Mouse (Mus musculus) limb, embryonic 10.5 days (tissue): ENCODE results near the gene Gan. TPM values are rescaled to one million over a fixed set of nuclear protein-coding genes. Genes with fewer than 3 reads are reported as not detected.

Experiments used
- DNase-seq: peaks from one replicate; pipeline ENCODE4 v3.0.0-alpha.2; 2017; ENCODE audit warnings: low spot score
- H3K27ac ChIP-seq: fragments of 300-500 bp; sonication (generic); 2 replicates; pipeline ENCODE4 v1.5.1; 2016; ENCODE audit warnings: mild to moderate bottlenecking
- H3K27me3 ChIP-seq: fragments of 300-500 bp; sonication (generic); 2 replicates; pipeline ENCODE4 v1.6.1; 2016; ENCODE audit warnings: low read depth, mild to moderate bottlenecking; ENCODE audit not compliant: poor library complexity, severe bottlenecking
- H3K36me3 ChIP-seq: fragments of 300-500 bp; sonication (generic); 2 replicates; pipeline ENCODE4 v1.6.1; 2016; ENCODE audit warnings: mild to moderate bottlenecking, moderate library complexity
- H3K4me1 ChIP-seq: fragments of 300-500 bp; sonication (generic); 2 replicates; pipeline ENCODE4 v1.6.1; 2016
- H3K4me3 ChIP-seq: fragments of 300-500 bp; sonication (generic); 2 replicates; pipeline ENCODE4 v1.5.1; 2016; ENCODE audit warnings: mild to moderate bottlenecking, moderate library complexity
- H3K9me3 ChIP-seq: fragments of 300-500 bp; sonication (generic); replicated peaks from 2 replicates; pipeline ENCODE4 v1.6.1; 2016; ENCODE audit warnings: mild to moderate bottlenecking
- WGBS: fragments of 180-500 bp; shearing (Covaris S2); methylation state at CpG from one replicate; pipeline ENCODE4 v1.1.7; 2016; 5-methylcytosine and 5-hydroxymethylcytosine counted together
- polyA plus RNA-seq: library from polyadenylated mRNA; unstranded; fragments of >200 nt; fragmentation: Nextera tagmentation; extraction: Ambion mirVana; gene quantifications from 2 replicates; pipeline ENCODE4 v1.2.1, GENCODE M21; 2016

The Gan gene
- polyA plus RNA-seq, 1 experiment from 2014 or later = 2.7 TPM

DNA sequence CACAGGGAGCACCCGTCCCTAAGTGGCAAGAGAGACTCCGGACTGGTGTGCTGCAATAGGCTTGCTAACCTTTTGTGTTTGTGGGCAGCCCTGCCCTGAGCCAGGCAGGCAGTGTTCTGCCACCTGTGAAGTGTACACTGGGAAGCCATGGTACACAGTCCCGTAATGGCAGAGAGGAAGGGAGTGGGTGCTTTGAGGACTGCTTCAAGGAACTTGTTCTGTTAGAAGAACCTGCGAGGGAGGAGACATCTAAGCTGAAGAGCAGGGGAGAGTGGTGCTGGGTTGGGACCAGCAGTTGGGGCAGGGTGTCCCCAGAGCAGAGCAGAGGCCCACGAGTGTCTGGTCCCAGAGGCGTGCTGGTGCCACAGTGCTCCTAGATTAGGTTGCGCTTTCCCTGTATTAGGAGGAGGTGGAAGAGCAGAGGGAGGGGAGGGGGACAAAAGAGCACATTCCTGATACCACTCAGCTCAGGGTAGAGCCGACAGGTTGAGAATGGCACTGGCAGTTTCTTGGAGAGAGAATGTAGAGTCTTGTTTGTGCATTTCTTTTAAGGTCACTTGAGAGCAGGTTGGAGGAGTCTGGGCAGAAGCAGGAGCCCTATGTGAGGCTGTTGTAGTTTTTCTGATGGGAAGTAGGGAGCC lies 9.4 kb downstream of the Gan start:
- H3K36me3 ChIP-seq = no peaks in the 10 kb centered on the region
- whole genome bisulfite sequencing = 86% methylated on average over 8 of the region's 8 CpGs
- DNase-seq = no peak
- H3K4me3 ChIP-seq = no peak overlapping the region
- H3K27ac ChIP-seq = no peak overlapping the region
- H3K27me3 ChIP-seq = no peaks in the 10 kb centered on the region
- H3K9me3 ChIP-seq = no peaks in the 10 kb centered on the region
- no peaks in the 10 kb centered on the region for H3K4me1 ChIP-seq

DNA sequence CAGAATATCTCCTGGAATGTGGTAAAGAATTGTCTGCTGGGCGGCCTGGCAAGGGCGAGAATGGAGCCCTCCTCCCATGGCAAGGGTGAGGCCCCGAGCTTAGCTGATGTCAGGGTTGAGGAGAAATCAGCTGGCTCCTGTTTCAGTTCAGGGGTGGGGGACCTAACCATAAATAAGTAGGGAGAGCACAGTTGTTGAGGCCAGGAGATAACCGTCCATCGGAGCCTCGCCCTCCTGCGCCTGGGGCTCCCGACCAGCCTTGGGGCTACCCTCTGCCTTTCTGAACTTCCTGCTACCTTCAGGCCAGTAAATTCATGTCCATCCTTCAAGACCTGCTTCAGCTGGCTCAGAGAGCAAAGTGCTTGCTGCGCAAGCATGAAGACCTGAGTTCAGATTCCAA lies 10.4 kb downstream of the Gan start:
- no peak overlapping the region for H3K27ac ChIP-seq
- H3K4me3 ChIP-seq = no peak overlapping the region
- no peaks in the 10 kb centered on the region for H3K4me1 ChIP-seq
- no peak for DNase-seq
- no peaks in the 10 kb centered on the region for H3K27me3 ChIP-seq
- no peaks in the 10 kb centered on the region for H3K36me3 ChIP-seq
- 89% methylated on average over 9 of the region's 9 CpGs for WGBS
- no peaks in the 10 kb centered on the region for H3K9me3 ChIP-seq

DNA sequence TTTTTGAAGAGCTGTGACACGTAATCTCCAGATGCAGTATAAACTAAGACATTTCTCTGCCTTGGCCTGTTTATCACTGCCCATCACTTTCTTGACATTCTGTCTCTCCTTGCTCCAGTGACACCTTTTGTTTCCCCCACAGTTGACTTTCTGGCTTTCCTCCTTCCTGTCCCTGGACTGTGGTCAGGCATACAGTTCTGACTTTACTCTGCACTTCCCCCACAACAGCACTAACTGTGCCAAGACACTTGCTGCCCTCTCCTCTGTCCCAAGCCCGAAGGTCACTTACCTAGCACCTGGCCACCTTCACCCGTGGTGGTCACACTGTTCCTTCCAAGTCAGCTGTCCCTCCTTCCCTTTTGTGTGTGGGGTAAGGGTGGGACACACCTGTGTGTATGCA lies 13.9 kb downstream of the Gan start:
- no peaks in the 10 kb centered on the region for H3K9me3 ChIP-seq
- H3K4me1 ChIP-seq = no peaks in the 10 kb centered on the region
- H3K4me3 ChIP-seq = no peak overlapping the region
- H3K36me3 ChIP-seq = peaks cover 11% of the 10 kb centered on the region
- H3K27me3 ChIP-seq = no peaks in the 10 kb centered on the region
- H3K27ac ChIP-seq = no peak overlapping the region
- 90% methylated on average over 3 of the region's 3 CpGs for WGBS
- no peak for DNase-seq

DNA sequence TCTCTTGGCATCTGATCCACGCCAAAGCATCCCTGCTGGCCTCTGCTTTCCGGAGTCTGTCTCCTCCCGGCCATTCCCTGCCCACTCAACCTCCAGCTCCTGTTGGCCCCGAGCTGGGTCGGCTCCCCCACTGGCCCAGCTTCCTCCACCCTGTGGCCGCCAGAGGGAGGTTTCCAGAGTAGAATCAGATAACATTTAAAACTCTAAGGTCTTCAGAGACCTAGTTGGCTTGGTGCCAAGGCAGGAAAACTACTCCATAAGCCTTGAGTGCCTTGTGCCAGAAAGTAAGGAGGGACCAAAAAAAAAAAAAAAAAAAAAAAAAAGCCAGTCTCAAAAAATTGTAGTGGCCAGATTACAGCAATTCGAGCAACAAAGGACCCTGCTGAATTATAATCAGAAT lies 15.0 kb downstream of the Gan start:
- H3K27me3 ChIP-seq = no peaks in the 10 kb centered on the region
- no peak overlapping the region for H3K27ac ChIP-seq
- H3K36me3 ChIP-seq = peaks cover 11% of the 10 kb centered on the region
- DNase-seq = no peak
- WGBS = 77% methylated on average over 7 of the region's 7 CpGs
- H3K4me3 ChIP-seq = no peak overlapping the region
- H3K9me3 ChIP-seq = no peaks in the 10 kb centered on the region
- H3K4me1 ChIP-seq = no peaks in the 10 kb centered on the region

DNA sequence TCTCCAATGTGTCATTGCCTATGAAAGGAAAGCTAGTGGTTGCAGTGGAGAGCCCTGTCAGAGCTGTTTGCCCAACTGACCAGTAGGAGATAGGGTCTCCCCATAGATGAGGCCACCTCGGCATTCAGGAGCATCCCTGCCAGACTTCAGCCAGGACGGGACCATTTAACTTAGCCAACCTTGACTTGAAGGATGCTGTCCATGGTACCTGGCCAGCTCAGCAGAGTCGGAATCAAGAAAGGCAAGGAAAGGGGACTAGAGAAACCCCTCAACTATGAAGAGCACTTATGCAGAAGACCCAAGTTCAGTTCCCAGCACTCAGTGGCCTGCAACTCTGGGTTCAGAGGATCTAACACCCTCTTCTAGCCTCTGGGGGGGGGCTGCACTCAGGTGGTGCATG lies 15.8 kb downstream of the Gan start:
- Histone ChIP-seq H3K4me1 (no peaks in the 10 kb centered on the region), H3K4me3 (no peak overlapping the region), H3K27ac (no peak overlapping the region), H3K36me3 (peaks cover 11% of the 10 kb centered on the region), H3K27me3 (no peaks in the 10 kb centered on the region), H3K9me3 (no peaks in the 10 kb centered on the region)
- WGBS = 84% methylated on average over 3 of the region's 3 CpGs
- no peak for DNase-seq

GRCm38 (mm10) chr8:117174536-117174935 lies 16.6 kb downstream of the Gan start:
- 97% methylated on average over 5 of the region's 5 CpGs for WGBS
- H3K36me3 ChIP-seq = peaks cover 11% of the 10 kb centered on the region
- H3K4me3 ChIP-seq = no peak overlapping the region
- no peaks in the 10 kb centered on the region for H3K27me3 ChIP-seq
- no peak overlapping the region for H3K27ac ChIP-seq
- no peaks in the 10 kb centered on the region for H3K4me1 ChIP-seq
- no peaks in the 10 kb centered on the region for H3K9me3 ChIP-seq
- no peak for DNase-seq

DNA sequence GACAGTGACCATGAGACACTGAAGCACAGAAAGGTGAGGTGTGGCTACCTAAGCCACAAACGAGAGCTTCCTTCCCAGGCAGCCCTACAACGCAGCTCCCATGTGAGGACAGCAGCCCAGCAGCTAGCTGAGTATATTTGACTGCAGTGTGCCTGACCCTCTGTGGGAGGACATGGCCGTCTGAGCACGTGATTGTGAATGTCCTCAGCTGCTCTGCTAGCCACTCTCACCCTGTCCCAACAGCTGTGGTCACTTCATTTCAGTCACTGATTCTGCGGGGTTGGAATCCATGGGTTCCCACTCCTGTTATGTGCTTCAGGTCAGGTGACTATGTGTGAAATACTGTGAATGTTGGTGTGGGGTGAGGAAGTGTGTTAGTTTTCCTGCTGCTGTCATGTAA lies 18.4 kb downstream of the Gan start:
- peaks cover 11% of the 10 kb centered on the region for H3K36me3 ChIP-seq

DNA sequence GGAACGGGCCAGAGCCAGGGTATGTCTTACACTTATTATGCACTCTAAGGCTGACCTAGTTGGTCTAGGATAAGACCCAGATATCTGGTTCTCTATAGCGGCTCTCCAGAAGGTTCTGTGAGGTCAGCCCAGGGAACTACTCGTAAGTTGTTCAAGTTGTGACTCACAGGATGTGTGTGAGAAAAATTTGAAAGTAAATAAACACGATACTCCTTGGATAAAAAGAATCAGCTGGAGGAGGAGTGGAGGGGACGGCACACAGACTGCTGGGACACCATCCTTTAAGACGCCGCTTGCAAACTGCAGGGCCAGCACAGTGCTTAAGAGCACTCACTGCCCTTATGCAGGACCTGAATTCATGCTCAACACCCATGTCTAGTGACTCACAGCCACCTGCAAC lies 19.3 kb downstream of the Gan start:
- Histone ChIP-seq H3K4me3 (no peak overlapping the region), H3K27me3 (no peaks in the 10 kb centered on the region), H3K9me3 (no peaks in the 10 kb centered on the region), H3K4me1 (no peaks in the 10 kb centered on the region), H3K27ac (no peak overlapping the region), H3K36me3 (peaks cover 11% of the 10 kb centered on the region)
- WGBS = 88% methylated on average over 7 of the region's 7 CpGs
- no peak for DNase-seq

More for the DNA sequence above, 18.4 kb downstream of the Gan start:
- Histone ChIP-seq H3K27me3 (no peaks in the 10 kb centered on the region), H3K9me3 (no peaks in the 10 kb centered on the region), H3K4me1 (no peaks in the 10 kb centered on the region), H3K4me3 (no peak overlapping the region), H3K27ac (no peak overlapping the region)
- DNase-seq = no peak
- 80% methylated on average over 5 of the region's 5 CpGs for WGBS

- Histone ChIP-seq H3K36me3 (peaks cover 11% of the 10 kb centered on the region), H3K9me3 (no peaks in the 10 kb centered on the region), H3K27me3 (no peaks in the 10 kb centered on the region), H3K27ac (no peak overlapping the region), H3K4me1 (no peaks in the 10 kb centered on the region), H3K4me3 (no peak overlapping the region)
- DNase-seq = no peak
- 81% methylated on average over 2 of the region's 2 CpGs for WGBS
These were observed 20.1 kb downstream of the Gan start for GRCm38 (mm10) chr8:117178039-117178438.

DNA sequence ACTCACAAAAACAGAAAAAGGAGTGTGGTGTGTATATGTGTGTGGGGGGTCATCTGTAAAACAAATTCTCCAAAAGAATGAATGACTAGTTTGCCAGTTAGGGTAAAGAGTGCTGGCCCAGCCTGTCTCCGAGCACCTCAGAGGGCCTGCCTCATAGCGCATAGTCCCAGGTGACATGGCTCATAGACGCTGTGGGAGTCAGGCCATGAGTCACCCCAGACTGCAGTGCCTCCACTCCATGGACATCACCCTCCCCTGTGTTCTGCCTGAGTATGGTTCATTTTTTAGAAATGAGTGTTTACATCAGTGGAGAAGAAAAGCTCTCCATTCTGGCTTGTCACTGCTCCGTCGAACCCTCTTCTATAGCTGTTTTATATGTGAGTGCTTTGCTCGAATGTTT lies 20.7 kb downstream of the Gan start:
- Histone ChIP-seq H3K36me3 (peaks cover 14% of the 10 kb centered on the region), H3K27me3 (no peaks in the 10 kb centered on the region), H3K4me3 (no peak overlapping the region), H3K9me3 (no peaks in the 10 kb centered on the region), H3K27ac (no peak overlapping the region), H3K4me1 (no peaks in the 10 kb centered on the region)
- WGBS = 94% methylated on average over 6 of the region's 6 CpGs
- DNase-seq = no peak

DNA sequence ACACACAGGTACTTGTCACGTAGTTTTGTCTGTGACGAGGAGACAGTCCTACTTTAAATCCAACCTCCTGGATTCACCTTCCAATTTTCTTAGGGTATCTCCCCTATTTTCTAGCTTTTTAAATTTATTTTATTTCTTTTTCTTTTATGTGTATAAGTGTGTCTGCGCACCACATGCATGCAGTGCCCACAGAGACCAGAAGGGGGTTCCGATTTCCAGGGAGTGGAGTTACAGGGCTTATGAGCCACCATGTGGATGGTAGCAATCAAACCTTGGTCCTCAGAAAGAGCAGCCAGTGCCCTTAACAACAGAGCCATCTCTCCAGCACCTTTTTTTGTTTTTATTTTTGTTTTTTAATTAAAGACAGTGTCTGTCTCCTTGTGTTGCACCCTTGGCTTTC lies 24.8 kb downstream of the Gan start:
- Histone ChIP-seq H3K4me1 (0 out of 2 replicates have a peak, but pooled peaks cover 6% of the 10 kb centered on the region), H3K9me3 (no peaks in the 10 kb centered on the region), H3K27ac (no peak overlapping the region), H3K36me3 (peaks cover 39% of the 10 kb centered on the region), H3K27me3 (no peaks in the 10 kb centered on the region), H3K4me3 (no peak overlapping the region)
- DNase-seq = no peak
- WGBS = 98% methylated on average over 4 of the region's 4 CpGs

DNA sequence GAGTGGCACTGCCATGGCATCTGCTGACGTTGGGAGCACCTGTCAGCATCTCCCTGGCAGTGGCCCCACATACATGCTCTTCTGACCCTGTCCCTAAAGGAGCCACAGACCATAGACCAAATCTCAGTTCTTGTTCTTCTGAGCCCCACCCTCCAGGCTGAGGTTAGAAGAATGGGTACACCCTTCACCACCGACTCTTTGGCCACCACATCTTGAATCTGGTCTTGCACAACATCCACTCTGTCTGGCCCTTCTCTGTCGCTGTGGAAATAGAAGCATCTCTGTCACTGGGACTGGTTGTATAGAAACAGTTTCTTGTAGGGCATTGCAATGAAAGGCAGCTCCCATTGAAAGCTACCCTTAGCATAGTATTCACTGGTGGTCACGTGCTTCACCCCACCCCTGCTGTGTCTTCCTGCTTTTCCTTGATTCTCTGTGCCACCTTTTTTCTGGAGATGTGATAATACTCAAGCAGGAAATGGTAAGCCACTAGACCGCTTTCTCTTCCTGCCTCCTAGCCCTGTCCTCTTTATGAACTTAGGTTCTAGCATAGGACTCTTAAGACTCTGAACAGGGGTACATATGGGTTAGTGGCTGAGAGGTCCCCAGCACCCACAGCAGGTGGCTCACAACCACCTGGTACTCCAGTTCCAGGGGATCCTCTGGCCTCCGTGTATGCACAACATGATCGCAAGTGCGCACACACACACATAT lies 25.9 kb downstream of the Gan start:
- WGBS = 93% methylated on average over 8 of the region's 8 CpGs
- no peaks in the 10 kb centered on the region for H3K27me3 ChIP-seq
- no peak overlapping the region for H3K27ac ChIP-seq
- 0 out of 2 replicates have a peak, but pooled peaks cover 6% of the 10 kb centered on the region for H3K4me1 ChIP-seq
- no peaks in the 10 kb centered on the region for H3K9me3 ChIP-seq
- peaks cover 49% of the 10 kb centered on the region for H3K36me3 ChIP-seq
- no peak for DNase-seq
- H3K4me3 ChIP-seq = no peak overlapping the region

GRCm38 (mm10) chr8:117194355-117194754 lies 36.4 kb downstream of the Gan start:
- 94% methylated on average over 4 of the region's 4 CpGs for WGBS
- Histone ChIP-seq H3K4me3 (no peak overlapping the region), H3K27ac (no peak overlapping the region), H3K4me1 (peaks cover 14% of the 10 kb centered on the region), H3K36me3 (peaks cover 81% of the 10 kb centered on the region), H3K27me3 (no peaks in the 10 kb centered on the region), H3K9me3 (no peaks in the 10 kb centered on the region)
- no peak for DNase-seq
